ENCODE assay signal across 9 mouse cellular contexts in the genomic region with DNA sequence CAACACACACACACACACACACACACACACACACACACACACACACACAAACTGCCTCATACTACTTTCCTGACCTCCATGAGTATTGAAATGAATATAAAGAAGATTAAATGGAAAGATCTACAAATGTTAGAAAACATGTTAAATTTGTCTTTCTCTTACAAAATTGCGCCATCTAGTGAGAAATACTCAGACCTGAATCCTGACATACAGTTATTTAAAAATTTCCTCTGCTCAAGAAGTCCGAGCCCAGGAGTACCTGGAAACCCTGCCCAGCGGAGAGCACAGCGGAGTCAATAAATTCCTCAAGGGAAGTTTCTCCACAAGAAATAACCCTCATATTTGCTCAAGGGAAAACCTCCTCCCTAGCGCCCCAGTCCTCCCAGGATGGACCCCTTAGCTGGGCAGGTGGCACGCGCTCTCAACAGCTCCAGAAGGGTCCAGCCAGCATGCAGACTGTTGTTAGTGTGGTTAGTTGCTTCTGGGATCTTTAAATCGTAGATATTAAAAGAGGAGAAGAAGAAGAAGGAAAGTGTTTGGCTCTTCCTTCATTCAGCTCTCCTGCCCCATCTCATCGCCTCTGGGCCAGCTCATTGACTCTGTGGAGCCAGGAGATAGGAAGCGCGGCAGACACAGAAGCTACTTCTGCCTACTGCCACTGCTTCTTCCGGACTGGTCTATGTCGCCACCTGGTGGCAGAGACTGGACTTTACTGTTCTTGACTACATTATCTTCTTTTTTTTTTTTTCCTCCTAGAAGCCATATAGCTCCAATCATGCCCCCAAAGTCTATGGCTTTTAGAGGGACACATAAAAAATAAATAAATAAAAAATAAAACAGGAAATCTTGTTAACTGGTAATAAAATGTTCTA. TPM values are rescaled to one million over a fixed set of nuclear protein-coding genes. Genes with fewer than 3 reads are reported as not detected.
DNase-seq lines count a peak whose midpoint lies in the region; ATAC-seq and TF ChIP-seq lines count a peak whose summit lies in the region.
"Had no signal": no experiment of that assay in that cellular context is flagged by ENCODE, and none has a peak within 500 bp of the region (broad histone marks: within the 10 kb centered on the region; RNA-seq: fewer than 3 reads in every experiment).

No protein-coding gene starts in this region.

- ATAC-seq in CD4-positive, CD25-positive, alpha-beta regulatory T cell, adult 4 months: peak; percentile 83

- H3K4me1 ChIP-seq in bone marrow macrophage, adult 2 months (ENCODE audit: control insufficient read depth, insufficient read depth, low read length): no peaks in the 10 kb centered on the region

- TF ChIP-seq CTCF in bone marrow macrophage, adult 2 months (IDR thresholded peaks at IDR 0.05; ENCODE audit: low read depth, low read length): peak; percentile 40; the same call in 1 of the 2 replicates

- no peak overlapping the region for H3K4me3 ChIP-seq in bone marrow macrophage, adult 2 months (ENCODE audit: insufficient read depth, low read length)

- TF ChIP-seq POLR2A in bone marrow macrophage, adult 2 months (IDR thresholded peaks at IDR 0.05; ENCODE audit: borderline replicate concordance, low read depth, low read length): no peak

- no peak overlapping the region for H3K27ac ChIP-seq in bone marrow macrophage, adult 2 months (ENCODE audit: insufficient read depth, low read depth, low read length)

- DNase-seq in 3134 (ENCODE audit: extremely low read depth, insufficient read length, low spot score): peak; percentile 14
- DNase-seq in frontal cortex, adult 2 months (ENCODE audit: extremely low spot score in 1 of 2, low spot score in 1 of 2): peak; percentile 0 to 44
- peak; percentile 45 to 79 for DNase-seq in kidney, postnatal 36 days
- DNase-seq in lung, adult 18-20 months: peak; percentile 20 to 29
- DNase-seq in right cerebral cortex, postnatal 10 days (ENCODE audit: low spot score in 2 of 2): peak; percentile 19 to 35
- DNase-seq in yolk sac, embryonic 10.5 days (ENCODE audit: low spot score): peak; percentile 24

RNA-seq across cellular contexts. Expression of a gene that starts 13.8 kb away (rescaled TPM):
- not detected for polyA plus RNA-seq in CD4-positive, CD25-positive, alpha-beta regulatory T cell, adult 4 months (2017; shearing (Covaris generic))
- polyA plus RNA-seq in bone marrow macrophage, adult 2 months (2012; ENCODE audit: insufficient read depth, insufficient read length, missing spikeins): not detected in 2 replicates
- not detected in 2 replicates for polyA plus RNA-seq in frontal cortex, adult 2 months (2012; rRNA removed)
- polyA plus RNA-seq: heart, embryonic 14.5 days had no signal

RNA-seq across cellular contexts. Expression of a gene that starts 38.1 kb away (rescaled TPM):
- not detected for polyA plus RNA-seq in CD4-positive, CD25-positive, alpha-beta regulatory T cell, adult 4 months (2017; shearing (Covaris generic))
- not detected in 2 replicates for polyA plus RNA-seq in bone marrow macrophage, adult 2 months (2012; ENCODE audit: insufficient read depth, insufficient read length, missing spikeins)
- polyA plus RNA-seq in frontal cortex, adult 2 months (2012; rRNA removed): not detected in 2 replicates
- polyA plus RNA-seq: heart, embryonic 14.5 days had no signal

RNA-seq across cellular contexts. Expression of a gene that starts 47.3 kb away (rescaled TPM):
- not detected for polyA plus RNA-seq in CD4-positive, CD25-positive, alpha-beta regulatory T cell, adult 4 months (2017; shearing (Covaris generic))
- polyA plus RNA-seq in bone marrow macrophage, adult 2 months (2012; ENCODE audit: insufficient read depth, insufficient read length, missing spikeins): not detected in 2 replicates
- polyA plus RNA-seq in frontal cortex, adult 2 months (2012; rRNA removed): not detected in 2 replicates
- polyA plus RNA-seq: heart, embryonic 14.5 days had no signal
